Mouse (Mus musculus) heart, embryonic 15.5 days (tissue): ENCODE measurements at regions not wholly inside any gene's neighbourhood (a gene's known extent, or its start where the extent isn't known, plus 50 kb on each side); places are given as distances from the start of the nearest gene placed in this dataset.

Source experiments
- ATAC-seq: fragments of 200-750 bp; cut with Nextera tagmentation; replicated peaks from 2 replicates; pipeline ENCODE4 v1.8.0; 2017; ENCODE audit warnings: low read depth, moderate TSS enrichment; ENCODE audit not compliant: insufficient number of reproducible peaks, insufficient read depth, low FRiP score
- H3K27ac ChIP-seq: fragments of 300-500 bp; sonication (generic); 2 replicates; pipeline ENCODE4 v1.5.1; 2015; ENCODE audit warnings: mild to moderate bottlenecking, inconsistent platforms
- H3K27me3 ChIP-seq: fragments of 300-500 bp; sonication (generic); 2 replicates; pipeline ENCODE4 v1.6.1; 2015; ENCODE audit warnings: inconsistent platforms
- H3K36me3 ChIP-seq: fragments of 300-500 bp; sonication (generic); 2 replicates; pipeline ENCODE4 v1.6.1; 2015; ENCODE audit warnings: mild to moderate bottlenecking, inconsistent platforms
- H3K4me1 ChIP-seq: fragments of 300-500 bp; sonication (generic); replicated peaks from 2 replicates; pipeline ENCODE4 v1.6.1; 2015; ENCODE audit warnings: inconsistent platforms
- H3K4me2 ChIP-seq: fragments of 300-500 bp; sonication (generic); 2 replicates; pipeline ENCODE4 v1.6.1; 2015; ENCODE audit warnings: inconsistent platforms, mild to moderate bottlenecking, moderate library complexity
- H3K4me3 ChIP-seq: fragments of 300-500 bp; sonication (generic); 2 replicates; pipeline ENCODE4 v1.5.1; 2015; ENCODE audit warnings: mild to moderate bottlenecking, inconsistent platforms
- H3K9ac ChIP-seq: fragments of 300-500 bp; sonication (generic); 2 replicates; pipeline ENCODE4 v1.6.1; 2015; ENCODE audit warnings: mild to moderate bottlenecking, inconsistent platforms
- H3K9me3 ChIP-seq: fragments of 300-500 bp; sonication (generic); replicated peaks from 2 replicates; pipeline ENCODE4 v1.6.1; 2016; ENCODE audit warnings: inconsistent platforms
- WGBS: fragments of 180-500 bp; shearing (Covaris S2); methylation state at CpG from one replicate; pipeline ENCODE4 v1.1.7; 2015; ENCODE audit warnings: mixed read lengths; 5-methylcytosine and 5-hydroxymethylcytosine counted together

DNA sequence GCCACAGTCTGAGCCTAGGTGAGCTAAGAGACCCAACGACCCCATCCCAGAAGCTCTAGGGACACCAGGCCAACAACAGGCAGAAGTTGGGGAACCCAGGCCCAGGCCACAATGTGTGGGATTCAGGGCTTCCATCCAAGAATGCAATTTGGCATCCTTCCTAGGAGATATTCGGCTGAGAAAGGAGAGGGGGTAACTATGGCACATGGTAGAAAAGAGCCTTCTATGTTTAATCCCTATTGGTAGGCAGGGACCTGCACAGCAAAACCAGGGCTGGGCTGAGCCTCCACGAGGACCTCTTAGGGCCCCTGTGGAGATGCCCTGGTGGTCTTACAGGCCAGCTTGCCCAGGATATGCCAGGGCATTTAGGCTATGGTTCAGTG is 71.8 kb downstream of the Zfp36l2 start:
- no peak for ATAC-seq
- no peak overlapping the region for H3K4me3 ChIP-seq
- H3K27ac ChIP-seq, result peak overlapping the region; percentile 18; the same call in 1 of the 2 replicates
- H3K4me1 ChIP-seq, result peaks cover 39% of the 10 kb centered on the region
- WGBS, result 49% methylated on average over 3 of the region's 3 CpGs
- H3K36me3 ChIP-seq, result no peaks in the 10 kb centered on the region
- H3K9me3 ChIP-seq, result no peaks in the 10 kb centered on the region
- no peak overlapping the region for H3K4me2 ChIP-seq
- H3K9ac ChIP-seq, result no peak overlapping the region
- H3K27me3 ChIP-seq, result no peaks in the 10 kb centered on the region

DNA sequence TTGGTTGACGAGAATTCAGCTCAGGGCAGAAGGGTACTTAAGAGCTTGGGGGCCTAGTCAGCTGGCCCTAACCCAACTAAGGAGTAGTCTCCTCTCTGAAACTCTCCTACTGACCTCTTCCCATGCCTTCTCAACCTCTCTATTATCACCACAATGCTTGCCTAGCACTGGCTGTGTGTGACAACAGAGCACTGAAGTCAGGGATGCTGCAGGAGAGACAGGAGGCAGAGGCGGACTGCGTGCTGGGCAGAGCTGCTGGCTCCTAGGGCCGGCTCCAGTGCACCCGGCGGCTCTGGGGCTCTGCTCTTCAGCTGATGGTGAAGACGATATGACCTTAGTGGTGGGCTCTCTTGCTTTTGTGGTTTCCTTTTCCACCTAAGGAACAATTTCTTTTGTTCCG is 72.6 kb downstream of the Zfp36l2 start:
- H3K9me3 ChIP-seq, result no peaks in the 10 kb centered on the region
- no peak overlapping the region for H3K4me2 ChIP-seq
- H3K4me3 ChIP-seq, result no peak overlapping the region
- no peak for ATAC-seq
- H3K27ac ChIP-seq, result no peak overlapping the region
- 79% methylated on average over 8 of the region's 8 CpGs for WGBS
- no peaks in the 10 kb centered on the region for H3K27me3 ChIP-seq
- no peak overlapping the region for H3K9ac ChIP-seq
- peaks cover 44% of the 10 kb centered on the region for H3K4me1 ChIP-seq
- no peaks in the 10 kb centered on the region for H3K36me3 ChIP-seq

DNA sequence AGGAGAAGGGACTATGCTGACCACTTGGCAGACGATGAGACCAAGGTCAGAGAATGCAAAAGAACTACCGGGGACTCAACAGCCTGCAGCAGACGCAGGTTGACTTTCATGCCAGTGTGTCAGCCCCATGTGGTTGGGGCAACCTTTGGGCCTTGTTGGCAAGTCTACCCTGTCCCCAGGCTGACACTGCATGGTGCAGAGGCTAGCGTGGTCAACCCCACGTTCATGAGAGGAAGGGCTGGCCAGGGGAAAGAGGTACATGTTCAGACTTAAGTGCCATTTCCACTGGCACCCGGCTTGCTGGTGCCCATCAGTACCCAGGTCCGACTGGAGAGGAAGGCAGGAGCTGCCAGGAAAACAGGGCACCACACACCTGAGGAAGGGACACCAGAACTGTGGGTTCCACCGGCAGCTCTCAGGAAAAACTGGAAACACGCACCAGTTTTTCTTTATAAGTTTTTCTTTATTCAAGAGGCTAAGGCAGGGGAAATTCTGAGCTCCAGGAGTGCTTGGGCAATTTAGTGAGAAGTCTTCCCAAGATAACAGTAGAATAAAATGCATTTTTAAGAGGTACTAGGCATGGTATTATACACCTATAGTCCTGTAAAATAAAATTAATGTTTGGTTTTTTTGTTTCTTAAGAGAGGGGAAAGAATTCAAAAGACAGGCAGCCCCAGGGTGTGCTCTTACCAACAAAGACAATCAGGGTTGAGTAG is 73.3 kb downstream of the Zfp36l2 start:
- 70% methylated on average over 9 of the region's 9 CpGs for WGBS
- no peak for ATAC-seq

DNA sequence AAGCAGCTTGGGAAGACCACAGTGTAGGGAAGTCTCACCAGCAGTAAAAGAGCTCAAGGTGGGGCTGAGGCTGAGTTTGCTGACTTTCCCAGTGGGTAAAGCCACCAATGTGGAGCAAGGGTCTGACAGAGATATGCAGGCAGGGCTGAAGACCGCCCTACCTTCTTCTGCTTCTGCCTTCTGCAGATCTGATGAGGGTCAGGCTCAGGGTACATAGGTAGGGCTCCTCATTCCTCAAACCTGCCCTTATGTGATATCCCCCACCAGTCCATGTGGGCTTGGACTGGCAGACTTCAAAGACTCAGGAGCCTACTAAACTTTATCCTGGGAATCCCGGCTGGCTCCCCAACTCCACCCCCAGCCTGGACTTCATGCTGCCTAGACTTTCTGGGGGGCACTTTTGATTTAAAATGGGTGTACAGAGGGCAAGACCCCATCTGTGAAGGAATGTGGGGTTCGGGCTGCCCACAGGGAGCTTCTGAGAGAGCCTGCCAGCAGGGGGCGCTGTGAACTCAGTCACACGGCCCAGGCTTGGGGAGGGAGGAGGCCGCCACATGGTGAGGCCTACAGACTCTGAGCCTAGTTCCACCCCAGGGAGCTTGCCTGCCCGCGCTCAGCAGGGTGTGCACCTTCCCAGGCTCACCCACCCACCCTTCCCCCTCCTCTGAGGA is 74.0 kb downstream of the Zfp36l2 start:
- Histone ChIP-seq H3K9me3 (no peaks in the 10 kb centered on the region), H3K4me3 (no peak overlapping the region), H3K4me1 (peaks cover 44% of the 10 kb centered on the region), H3K27ac (no peak overlapping the region), H3K4me2 (no peak overlapping the region), H3K36me3 (no peaks in the 10 kb centered on the region), H3K9ac (no peak overlapping the region), H3K27me3 (no peaks in the 10 kb centered on the region)
- ATAC-seq, result peak; percentile 73
- WGBS, result 25% methylated on average over 8 of the region's 8 CpGs

More for the DNA sequence above, 73.3 kb downstream of the Zfp36l2 start:
- Histone ChIP-seq H3K4me3 (no peak overlapping the region), H3K4me2 (no peak overlapping the region), H3K27me3 (no peaks in the 10 kb centered on the region), H3K4me1 (peaks cover 44% of the 10 kb centered on the region), H3K9me3 (no peaks in the 10 kb centered on the region), H3K27ac (no peak overlapping the region), H3K36me3 (no peaks in the 10 kb centered on the region), H3K9ac (no peak overlapping the region)

- no peak; the same call in 1 of the 2 replicates for ATAC-seq
- Histone ChIP-seq H3K4me3 (no peak overlapping the region), H3K27ac (peak overlapping the region; percentile 67), H3K4me2 (no peak overlapping the region), H3K27me3 (no peaks in the 10 kb centered on the region), H3K9me3 (no peaks in the 10 kb centered on the region), H3K36me3 (no peaks in the 10 kb centered on the region), H3K4me1 (peaks cover 35% of the 10 kb centered on the region), H3K9ac (no peak overlapping the region; the same call in 1 of the 2 replicates)
- 29% methylated on average over 6 of the region's 6 CpGs for WGBS
Measured at GRCm38 (mm10) chr17:84112411-84113031, 75.2 kb downstream of the Zfp36l2 start.

DNA sequence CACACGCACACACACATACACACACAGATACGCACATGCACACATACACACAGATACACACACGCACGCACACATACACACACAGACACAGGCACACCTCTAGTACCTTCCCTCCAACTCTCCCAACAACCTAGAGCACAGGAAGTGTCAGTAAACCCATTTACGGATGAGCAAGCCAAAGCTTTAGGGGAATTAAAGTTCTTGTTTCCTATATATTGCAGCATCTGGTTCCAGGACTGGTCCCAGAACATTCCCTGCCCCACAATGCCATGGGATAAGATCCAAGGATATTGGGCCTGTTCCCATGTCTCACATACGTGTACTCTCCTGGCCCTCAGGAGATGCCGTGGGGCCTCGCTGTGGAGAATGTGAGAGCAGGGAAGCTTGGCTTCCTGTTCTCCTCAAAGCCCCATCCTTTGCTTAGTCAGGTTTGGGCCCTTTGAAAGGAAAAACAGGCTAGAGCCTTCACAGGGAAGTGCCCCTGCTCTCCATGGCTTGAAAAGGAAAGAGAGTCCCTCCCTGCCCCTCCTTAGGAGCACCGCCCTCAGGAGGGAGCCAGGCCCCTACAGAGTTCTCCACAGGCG is 75.9 kb downstream of the Zfp36l2 start:
- ATAC-seq, result no peak
- H3K9ac ChIP-seq, result no peak overlapping the region; the same call in 1 of the 2 replicates
- H3K4me2 ChIP-seq, result no peak overlapping the region
- H3K4me3 ChIP-seq, result no peak overlapping the region
- no peaks in the 10 kb centered on the region for H3K9me3 ChIP-seq
- H3K27ac ChIP-seq, result peak overlapping the region; percentile 67
- no peaks in the 10 kb centered on the region for H3K27me3 ChIP-seq
- WGBS, result 78% methylated on average over 10 of the region's 10 CpGs
- H3K4me1 ChIP-seq, result peaks cover 35% of the 10 kb centered on the region
- H3K36me3 ChIP-seq, result no peaks in the 10 kb centered on the region

DNA sequence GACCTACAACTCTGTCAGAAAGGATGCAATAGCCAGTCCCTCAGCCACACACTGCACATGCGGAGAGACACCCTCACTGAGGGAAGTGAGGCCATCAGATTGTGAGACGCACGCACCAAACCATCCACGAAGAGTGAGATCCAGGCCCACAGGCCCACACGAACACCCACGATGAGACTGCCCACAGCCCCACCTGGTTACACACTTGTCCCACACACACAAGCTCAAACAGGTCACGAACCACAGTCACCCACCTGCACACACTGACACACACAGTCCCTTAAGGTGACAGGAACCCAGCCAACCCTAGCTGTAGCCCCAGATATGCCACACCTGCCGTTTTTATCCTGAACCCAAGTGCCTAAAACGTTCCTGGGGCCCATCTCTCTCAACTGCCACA is 76.8 kb downstream of the Zfp36l2 start:
- Histone ChIP-seq H3K27ac (peak overlapping the region; percentile 31), H3K4me1 (peaks cover 30% of the 10 kb centered on the region), H3K36me3 (no peaks in the 10 kb centered on the region), H3K9ac (no peak overlapping the region), H3K9me3 (no peaks in the 10 kb centered on the region), H3K4me3 (no peak overlapping the region), H3K27me3 (no peaks in the 10 kb centered on the region), H3K4me2 (no peak overlapping the region)
- 82% methylated on average over 9 of the region's 9 CpGs for WGBS
- ATAC-seq, result no peak

GRCm38 (mm10) chr17:84110000-84110695 is 77.6 kb downstream of the Zfp36l2 start:
- no peaks in the 10 kb centered on the region for H3K27me3 ChIP-seq
- H3K4me3 ChIP-seq, result no peak overlapping the region
- no peak for ATAC-seq
- peaks cover 25% of the 10 kb centered on the region for H3K4me1 ChIP-seq
- no peaks in the 10 kb centered on the region for H3K9me3 ChIP-seq
- no peak overlapping the region for H3K9ac ChIP-seq
- WGBS, result 59% methylated on average over 9 of the region's 9 CpGs
- no peak overlapping the region for H3K4me2 ChIP-seq
- peak overlapping the region; percentile 50 for H3K27ac ChIP-seq
- H3K36me3 ChIP-seq, result no peaks in the 10 kb centered on the region

GRCm38 (mm10) chr17:84107946-84108686 is 79.6 kb downstream of the Zfp36l2 start:
- ATAC-seq, result no peak
- H3K4me3 ChIP-seq, result no peak overlapping the region
- H3K4me1 ChIP-seq, result peaks cover 29% of the 10 kb centered on the region
- H3K36me3 ChIP-seq, result no peaks in the 10 kb centered on the region
- no peaks in the 10 kb centered on the region for H3K9me3 ChIP-seq
- no peak overlapping the region for H3K27ac ChIP-seq
- no peak overlapping the region for H3K4me2 ChIP-seq
- no peak overlapping the region for H3K9ac ChIP-seq
- 82% methylated on average over 8 of the region's 8 CpGs for WGBS
- H3K27me3 ChIP-seq, result no peaks in the 10 kb centered on the region

DNA sequence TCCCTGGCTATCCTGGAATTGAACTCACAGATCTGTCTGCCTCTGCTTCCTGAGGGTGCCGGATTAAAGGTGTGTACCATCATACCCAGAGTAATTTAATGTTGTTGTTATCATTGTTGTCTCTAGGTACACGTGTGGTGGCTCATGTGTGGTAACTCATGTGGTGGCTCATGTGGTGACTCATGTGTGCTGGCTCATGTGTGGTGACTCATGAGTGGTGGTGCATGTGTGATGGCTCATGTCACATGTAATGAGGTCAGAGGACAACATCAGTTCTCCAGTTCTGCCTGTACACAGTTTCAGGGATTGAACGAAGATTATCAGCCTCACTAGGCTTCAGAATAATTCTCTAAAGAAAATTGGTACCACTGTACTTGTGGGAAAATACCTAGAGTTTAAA is 80.2 kb downstream of the Zfp36l2 start:
- H3K4me3 ChIP-seq, result no peak overlapping the region
- ATAC-seq, result no peak
- no peaks in the 10 kb centered on the region for H3K9me3 ChIP-seq
- H3K4me2 ChIP-seq, result no peak overlapping the region
- H3K4me1 ChIP-seq, result peaks cover 26% of the 10 kb centered on the region
- 77% methylated on average over 3 of the region's 3 CpGs for WGBS
- H3K9ac ChIP-seq, result no peak overlapping the region
- H3K36me3 ChIP-seq, result no peaks in the 10 kb centered on the region
- H3K27ac ChIP-seq, result no peak overlapping the region
- no peaks in the 10 kb centered on the region for H3K27me3 ChIP-seq
